Mouse (Mus musculus) subcutaneous adipose tissue, adult 2 months (tissue): ENCODE data around the gene Nova1. TPM values are rescaled to one million over a fixed set of nuclear protein-coding genes. Genes with fewer than 3 reads are reported as not detected.

Experiments used
- polyA plus RNA-seq: library from polyadenylated mRNA; depleted of rRNA; stranded (reverse); fragments of >200 nt; gene quantifications from 2 replicates; pipeline ENCODE4 v1.2.3, GENCODE M21; 2012; ENCODE audit warnings: low replicate concordance; rRNA removed

The Nova1 gene
- polyA plus RNA-seq = 5.1 and 6.2 TPM in 2 replicates

GRCm38 (mm10) chr12:46818856-46819347 is at the start of gene Nova1:
Gene Nova1 (minus strand): TSS chr12:46818929.

